Mouse (Mus musculus): ENCODE data around the gene Specc1.

The Specc1 gene

DNA sequence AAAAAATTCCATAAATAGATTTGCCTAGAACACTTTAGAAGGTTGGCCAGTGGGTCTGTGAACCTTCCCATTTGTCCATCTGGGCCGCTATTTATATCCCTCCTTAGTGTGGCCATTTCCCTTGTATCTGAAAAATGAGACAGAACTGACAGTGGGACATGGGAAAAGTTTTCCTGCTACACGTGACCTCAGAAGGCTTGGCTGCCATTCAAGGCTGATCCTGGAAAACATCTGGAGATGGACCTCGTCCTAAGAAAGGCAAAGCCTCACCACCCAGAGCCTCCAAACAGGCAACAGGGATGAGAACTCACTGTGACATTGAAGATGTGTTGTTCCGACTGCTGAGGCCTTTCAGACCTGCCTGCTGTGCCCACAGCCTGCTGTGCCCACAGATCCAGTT, 268.2 kb downstream of the Specc1 start:
- in situ Hi-C loops (cut with MboI, MseI), result loop anchor here (5.0 kb wide), 2 partner anchors 87 to 727 kb away; no protein-coding TSS in a partner anchor

DNA sequence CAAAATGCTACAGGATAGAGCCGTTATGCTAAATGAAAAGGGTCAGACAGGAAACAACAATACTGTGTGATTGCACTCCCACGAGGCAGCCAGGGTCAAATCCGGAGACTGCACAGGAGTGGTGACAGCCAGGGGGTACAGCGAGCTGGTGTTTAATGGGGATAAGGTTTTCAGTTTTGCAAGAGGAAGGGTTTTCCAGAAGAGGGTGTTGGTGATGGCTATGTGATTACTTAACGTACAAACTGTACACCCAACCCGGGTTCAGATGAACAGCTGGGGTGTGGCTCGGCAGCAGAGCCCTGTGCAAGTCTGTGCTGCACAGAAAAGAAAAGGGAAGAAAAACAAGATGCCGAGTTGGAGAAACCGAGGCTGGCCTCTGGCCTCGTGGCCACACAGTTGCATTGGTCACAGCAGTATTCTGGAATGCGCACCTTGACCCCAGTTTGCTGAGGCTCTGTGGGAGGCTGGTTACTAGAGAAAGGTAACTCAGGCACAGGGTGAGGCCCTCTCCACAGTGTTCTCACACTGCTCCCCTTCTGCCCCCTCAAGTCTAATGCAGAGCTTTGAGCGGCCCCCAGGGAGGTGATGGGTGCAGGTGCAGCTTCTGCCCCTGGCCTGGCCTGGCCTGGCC, 284.2 kb downstream of the Specc1 start:
- in situ Hi-C loops (cut with MboI, MseI), result no loop called here

DNA sequence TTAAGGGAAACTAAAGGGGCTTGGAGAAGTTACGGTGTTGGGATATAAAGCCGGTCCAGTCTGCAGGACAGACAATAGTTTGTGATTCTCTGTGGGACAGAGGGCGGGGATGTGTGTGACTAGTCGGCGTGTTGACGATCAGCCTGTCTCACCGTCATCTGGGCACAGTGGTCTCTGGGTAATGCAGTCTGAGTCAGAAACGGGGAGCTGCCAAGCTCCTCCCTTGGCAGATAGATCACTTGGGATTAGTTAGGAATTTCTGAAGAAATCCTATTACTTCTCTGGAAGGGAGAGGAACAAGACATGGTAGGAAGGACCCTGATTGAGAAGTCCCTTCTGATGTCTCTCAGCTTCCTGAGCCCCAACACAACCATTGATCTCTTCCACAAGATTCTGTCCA, 287.3 kb downstream of the Specc1 start:
- in situ Hi-C loops (cut with MboI, MseI), result no loop called here

DNA sequence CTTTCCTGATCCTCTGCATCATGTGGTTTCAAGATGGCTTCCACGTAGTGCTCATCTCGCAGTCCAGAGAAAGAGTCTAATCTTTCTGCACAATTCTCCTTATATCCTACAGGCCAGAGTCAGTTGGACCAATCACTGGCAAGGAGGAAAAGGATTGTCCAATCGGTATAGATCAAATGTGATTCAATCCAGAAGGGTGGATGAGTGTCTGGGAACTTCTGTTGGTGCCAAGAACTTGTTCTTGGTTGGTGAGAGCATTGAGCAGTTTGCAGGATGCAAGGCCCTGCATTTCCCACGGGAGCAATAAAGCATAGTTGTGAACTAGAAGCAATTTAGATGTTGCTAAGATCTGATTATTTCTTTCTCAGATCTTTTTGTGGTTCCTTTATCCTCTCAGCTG, 287.9 kb downstream of the Specc1 start:
- in situ Hi-C loops (cut with MboI, MseI), result no loop called here

DNA sequence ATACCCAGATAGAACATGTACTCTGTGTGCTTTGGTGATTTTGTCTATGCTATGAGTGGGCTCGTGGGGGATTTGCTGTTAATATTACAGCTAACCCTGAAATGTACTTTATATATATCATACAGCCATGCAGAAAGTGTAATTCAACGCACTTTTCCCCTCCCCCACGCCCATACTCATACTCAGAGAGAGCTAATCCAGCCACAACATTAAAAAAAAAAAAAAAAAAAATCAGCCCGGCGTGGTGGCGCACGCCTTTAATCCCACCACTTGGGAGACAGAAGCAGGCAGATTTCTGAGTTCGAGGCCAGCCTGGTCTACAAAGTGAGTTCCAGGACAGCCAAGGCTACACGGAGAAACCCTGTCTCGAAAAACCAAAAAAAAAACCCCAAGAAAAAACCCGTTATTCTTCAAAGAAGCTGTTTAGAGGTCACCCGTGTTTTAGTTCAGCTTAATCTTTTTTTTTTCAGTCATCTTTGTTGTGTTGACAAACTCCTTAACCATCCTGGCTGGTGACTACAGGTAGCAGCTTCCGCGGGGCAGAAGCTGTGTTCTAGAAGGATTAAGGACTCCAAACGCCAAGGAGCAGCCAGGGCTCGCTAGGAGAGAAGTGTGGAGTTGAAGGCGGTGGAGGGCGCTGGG, 291.3 kb downstream of the Specc1 start:
- in situ Hi-C loops (cut with MboI, MseI), result no loop called here

DNA sequence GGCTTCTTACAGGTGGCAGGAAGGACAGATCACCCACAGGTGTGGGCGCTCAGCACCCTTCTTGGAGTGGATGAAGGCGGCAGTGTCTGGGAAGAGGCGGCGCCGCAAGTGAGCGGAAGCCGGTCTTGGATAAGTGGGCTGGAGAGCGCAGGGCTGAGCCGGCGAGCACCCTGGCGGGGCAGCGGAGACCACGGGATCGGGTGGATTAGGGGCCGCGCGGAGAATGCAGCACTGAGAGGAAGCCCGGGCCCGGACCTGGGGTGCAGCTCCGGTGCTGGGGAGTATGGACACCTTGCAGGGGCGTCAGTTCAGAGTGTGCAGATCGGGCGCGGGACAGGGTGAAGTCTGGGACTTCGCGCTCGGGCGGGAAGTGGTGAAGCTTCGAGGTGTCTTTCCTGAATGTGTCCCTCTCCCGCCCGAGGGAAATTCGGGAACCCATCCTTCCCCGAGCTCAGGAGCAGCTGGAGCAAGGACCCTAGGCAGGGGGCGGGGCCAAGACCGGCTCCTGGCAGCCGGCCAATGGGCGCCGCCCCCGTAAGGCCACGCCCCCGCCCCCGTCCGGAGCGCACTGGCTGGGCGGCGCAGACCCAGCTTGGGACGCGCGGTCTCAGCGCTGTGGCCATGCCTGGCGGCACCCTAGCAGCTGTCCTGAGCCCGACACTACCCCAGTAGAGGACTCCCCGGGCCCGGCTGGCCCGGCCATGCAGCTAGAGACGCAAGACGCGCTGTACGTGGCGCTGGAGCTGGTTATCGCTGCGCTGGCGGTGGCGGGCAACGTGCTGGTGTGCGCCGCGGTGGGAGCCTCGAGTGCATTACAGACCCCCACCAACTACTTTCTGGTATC, 292.1 kb downstream of the Specc1 start, which contains the start of gene Adora2b:
Gene Adora2b (plus strand): TSS at position 584 of the 844 bp plus-strand sequence.
- in situ Hi-C loops (cut with MboI, MseI), result no loop called here

DNA sequence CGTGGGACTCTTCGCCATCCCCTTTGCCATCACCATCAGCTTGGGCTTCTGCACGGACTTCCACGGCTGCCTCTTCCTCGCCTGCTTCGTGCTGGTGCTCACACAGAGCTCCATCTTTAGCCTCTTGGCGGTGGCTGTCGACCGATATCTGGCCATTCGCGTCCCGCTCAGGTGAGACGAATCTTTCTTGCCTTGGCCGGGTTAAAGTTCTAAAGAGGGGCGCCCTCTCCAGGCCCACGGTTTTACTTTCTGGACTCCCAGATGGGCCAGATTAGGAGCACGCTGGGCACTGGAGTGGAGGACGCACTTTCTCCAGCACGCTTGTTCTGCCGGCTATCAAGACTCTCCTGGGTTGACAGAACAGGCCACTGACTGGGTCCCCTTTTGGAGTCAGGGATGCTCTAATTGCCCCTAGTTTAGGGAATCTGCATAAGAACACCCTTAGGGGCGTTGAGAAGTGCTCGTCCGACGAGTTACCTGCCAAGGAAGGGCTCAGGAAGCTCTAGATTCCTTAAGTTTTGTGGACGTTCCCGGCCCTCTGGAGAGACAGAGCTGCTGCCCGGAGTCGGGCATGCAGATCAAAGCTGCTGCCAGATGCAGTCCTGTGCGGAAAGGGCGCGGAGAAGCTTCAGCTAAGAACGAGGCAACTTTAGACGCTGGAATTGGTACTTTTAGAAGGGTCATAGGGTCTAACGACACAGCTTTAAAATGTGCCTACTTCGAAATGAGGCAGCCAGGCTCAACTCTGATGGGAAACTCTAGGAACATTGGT, 292.9 kb downstream of the Specc1 start:
- in situ Hi-C loops (cut with MboI, MseI), result no loop called here

DNA sequence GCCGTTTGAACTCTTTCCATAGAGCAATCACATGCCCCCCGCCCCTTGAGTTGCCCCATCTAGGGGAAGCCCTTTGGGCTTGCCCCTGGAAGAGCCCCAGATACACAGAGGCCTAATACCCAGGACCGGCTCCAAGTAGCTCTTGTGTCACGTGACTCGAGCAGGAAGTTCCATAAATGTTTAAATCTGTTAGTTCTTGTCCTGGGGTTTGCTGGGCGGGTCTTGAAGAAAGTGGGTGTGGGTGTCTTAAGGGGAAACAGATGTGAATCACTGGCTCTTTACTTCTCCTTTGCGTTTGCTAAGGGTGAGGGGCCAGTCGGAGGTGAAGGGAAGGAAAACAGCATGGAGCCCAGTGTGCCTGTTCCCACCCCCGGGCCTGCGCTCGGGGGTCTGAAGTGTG, 294.5 kb downstream of the Specc1 start:
- in situ Hi-C loops (cut with MboI, MseI), result no loop called here

DNA sequence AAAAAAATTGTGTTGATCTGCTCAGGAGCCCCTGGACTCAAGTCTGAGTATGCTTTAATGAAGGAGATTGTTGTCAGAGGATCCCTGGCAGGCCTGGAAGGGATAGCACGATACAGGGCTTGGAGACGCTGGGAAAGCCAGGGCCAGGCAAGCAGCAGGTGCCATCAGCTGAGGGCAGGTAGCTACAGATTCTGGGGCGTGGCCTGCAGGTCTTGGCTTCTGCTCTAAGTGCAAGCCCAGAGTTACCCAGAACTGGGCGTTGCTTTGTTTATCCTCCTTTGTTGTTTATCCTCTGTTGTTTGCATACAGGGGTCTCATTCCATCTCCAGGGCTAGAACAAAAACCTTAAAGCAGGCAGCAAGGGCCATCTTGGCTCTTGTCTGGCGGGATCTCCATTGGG, 296.8 kb downstream of the Specc1 start:
- in situ Hi-C loops (cut with MboI, MseI), result no loop called here

DNA sequence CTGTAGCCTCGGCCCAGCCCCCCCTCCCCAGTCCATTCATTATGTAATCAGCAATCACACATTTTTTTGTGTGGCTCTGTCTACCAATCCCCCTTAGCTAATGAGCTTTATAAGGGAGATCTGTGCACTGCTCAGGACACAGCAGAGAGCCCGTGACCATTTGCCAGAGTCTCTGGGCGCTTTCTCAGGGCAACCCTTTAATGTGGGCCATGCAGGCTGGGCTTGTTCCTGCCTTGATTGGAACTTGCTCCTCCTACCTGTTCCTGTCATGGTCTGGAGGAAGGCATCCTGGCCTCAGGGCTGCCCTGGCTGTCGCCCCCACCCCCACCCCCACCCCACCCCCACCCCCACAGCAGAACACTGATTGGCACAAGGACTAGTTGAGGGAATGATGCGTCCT, 302.7 kb downstream of the Specc1 start:
- in situ Hi-C loops (cut with MboI, MseI), result no loop called here

DNA sequence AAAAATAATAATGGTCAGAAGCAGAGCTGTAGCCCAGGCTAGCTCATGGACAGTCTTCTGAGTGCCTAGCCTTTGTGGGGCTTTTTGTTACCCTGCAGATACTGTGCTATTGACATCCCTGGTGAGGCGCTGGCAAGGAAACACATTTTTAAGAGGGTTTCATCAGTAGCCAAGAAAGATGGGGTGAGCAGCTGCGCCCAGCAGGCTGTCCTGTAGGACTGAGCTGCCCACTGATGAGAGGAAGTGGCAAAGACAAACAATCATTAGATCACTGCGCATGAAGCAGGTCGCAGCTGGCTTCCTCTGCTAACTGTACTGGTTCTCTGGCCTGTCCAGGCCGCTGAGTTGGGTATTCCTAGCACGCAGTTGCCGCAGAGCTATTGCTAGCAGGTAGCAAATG, 307.0 kb downstream of the Specc1 start:
- in situ Hi-C loops (cut with MboI, MseI), result loop anchor here in 1 of 2 experiments (10.0 kb wide), 1 partner anchor 219 kb away; no protein-coding TSS in a partner anchor

DNA sequence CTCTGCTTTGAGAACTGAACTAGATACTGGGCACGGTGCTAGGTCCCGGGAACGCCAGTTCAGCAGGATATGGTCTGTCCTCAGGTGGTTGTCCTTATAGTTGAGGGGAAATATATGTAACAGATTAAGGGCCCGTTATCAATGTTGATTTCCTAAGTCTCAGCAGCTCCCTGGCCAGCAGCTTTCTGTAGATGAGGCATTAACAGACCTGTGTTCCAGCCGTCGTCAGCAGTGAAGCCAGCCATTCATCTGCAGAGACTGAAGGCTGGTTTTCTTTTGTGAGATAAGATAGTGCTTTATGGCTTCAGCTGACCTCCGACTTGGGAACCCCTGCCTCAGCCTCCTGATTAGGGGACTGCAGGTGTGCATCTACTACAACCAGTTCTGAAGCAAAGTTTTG, 307.5 kb downstream of the Specc1 start:
- in situ Hi-C loops (cut with MboI, MseI), result loop anchor here in 1 of 2 experiments (10.0 kb wide), 1 partner anchor 219 kb away; no protein-coding TSS in a partner anchor

DNA sequence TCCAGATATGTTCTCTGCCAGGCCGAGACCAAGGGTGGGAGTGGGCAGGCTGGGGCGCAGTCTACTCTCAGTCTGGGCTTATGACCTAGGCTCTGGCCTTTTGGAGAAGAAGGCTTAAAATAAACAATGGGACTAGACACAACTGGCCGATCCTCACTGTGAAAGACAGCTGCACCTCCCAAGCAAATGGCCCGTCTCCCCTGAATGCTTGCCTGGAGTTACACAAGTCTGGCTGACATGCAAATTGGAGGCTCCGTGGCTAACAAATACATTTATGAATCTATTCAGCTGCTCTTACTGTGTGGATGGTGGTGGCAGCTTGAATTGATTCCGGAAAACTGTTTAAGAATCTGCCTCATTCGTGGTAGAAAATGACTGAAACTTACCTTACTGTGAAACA, 309.1 kb downstream of the Specc1 start:
- in situ Hi-C loops (cut with MboI, MseI), result loop anchor here in 1 of 2 experiments (10.0 kb wide), 1 partner anchor 221 kb away; no protein-coding TSS in a partner anchor

DNA sequence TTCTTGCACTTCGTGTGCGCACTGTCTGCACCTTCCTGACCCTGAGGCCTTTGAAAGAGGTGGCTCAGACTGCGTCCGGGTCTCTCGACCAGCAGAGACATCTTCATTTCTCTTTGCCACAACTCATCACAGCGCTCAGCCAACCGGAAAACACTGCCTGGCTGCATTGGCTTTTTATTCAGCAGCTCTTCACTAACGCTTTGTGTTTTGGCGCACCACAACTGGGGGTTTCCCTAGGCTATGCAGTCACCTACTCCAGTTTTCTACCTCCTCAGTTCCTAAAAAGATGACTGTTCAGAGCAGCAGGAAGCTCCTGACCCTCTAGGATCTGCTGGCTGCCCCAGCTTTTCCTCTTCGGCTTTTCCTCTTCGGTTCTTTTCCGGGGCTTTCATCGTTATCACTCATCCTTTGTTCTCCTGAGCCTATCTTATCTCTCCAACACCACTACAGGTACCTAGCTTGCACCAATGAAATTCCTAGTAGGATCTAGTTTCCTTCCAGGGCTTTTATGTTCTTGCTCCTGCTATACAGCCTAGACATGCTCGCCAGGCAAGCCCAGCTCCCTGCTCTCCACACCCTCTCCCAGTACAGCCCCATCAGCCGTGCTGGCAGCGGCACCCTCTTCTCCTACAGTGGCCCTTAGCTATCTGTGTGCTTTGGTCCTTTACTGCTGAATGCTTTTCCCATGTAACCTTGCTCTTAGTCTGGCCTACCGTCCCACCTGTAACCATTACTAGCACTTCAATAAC, 310.1 kb downstream of the Specc1 start:
- in situ Hi-C loops (cut with MboI, MseI), result loop anchor here in 1 of 2 experiments (10.0 kb wide), 1 partner anchor 222 kb away; no protein-coding TSS in a partner anchor

DNA sequence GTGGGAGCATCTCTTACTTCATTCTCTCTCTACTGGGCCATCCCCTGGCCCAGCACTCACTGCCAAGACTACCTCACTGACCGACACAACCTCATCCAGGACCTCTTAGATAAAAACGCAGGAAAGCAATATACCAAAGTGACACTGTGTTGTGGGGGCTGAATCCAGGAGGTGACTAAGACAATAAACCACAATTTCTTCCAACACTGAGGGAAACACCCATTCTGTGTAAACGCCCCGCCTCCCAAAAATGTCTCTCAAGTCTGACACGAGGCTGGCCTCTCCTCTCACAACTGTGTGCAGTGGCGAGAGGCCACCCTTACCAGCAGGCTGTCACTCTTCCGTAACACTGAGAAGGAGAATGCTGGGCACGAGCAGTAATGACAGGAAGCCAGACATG, 311.8 kb downstream of the Specc1 start:
- in situ Hi-C loops (cut with MboI, MseI), result loop anchor here in 1 of 2 experiments (10.0 kb wide), 1 partner anchor 224 kb away; no protein-coding TSS in a partner anchor

DNA sequence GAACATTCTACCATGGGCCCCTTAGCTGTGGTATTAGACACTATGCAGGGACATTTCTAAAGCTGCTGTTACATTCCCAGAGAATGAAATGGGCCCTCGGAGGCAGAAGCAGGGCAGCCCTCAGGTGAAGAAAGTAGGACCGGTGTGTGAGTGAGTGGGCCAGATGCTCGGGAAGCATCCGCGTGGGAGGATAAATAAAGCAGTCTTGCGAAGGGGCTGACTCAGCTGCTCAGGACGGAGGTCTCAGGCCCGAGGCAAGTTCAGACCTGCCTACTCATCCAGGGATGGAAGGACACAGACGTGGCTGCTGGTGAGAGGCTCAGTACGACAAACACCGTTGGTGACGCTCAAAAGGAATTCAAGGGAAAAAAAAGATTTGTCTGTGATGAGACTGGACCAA, 312.5 kb downstream of the Specc1 start:
- in situ Hi-C loops (cut with MboI, MseI), result loop anchor here in 1 of 2 experiments (10.0 kb wide), 1 partner anchor 224 kb away; no protein-coding TSS in a partner anchor

DNA sequence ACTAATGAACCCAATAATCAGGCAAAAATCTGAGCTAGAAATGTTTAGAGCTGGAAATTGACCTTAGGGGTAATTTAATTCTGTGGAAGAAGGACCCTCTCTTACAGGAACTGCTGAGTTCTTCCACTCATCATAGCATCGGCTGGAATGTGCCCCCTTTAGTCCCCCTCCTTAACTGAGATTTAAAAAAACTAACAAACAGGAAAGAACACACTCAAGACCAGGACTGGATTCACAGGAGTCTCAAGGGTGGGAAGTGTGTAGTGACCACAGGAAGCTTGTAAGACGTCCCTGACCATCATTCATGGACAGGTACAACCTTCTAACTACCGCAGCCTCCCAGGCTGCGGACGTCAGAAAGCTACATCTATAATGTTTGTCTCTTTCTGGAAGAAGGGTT, 314.3 kb downstream of the Specc1 start:
- in situ Hi-C loops (cut with MboI, MseI), result no loop called here
